Mouse (Mus musculus): ENCODE data around the gene Vps37c. TPM values are rescaled to one million over a fixed set of nuclear protein-coding genes. Genes with fewer than 3 reads are reported as not detected.

Vps37c gene
- 21.9 and 22.5 TPM in 2 replicates for polyA plus RNA-seq (2014; fragmentation: Nextera tagmentation; extraction: Ambion mirVana)

GRCm38 (mm10) chr19:10688537-10689352 is at the start of gene Vps37c:
TSS of gene Vps37c (plus strand) at chr19:10688735.
- H3K9ac ChIP-seq (ENCODE audit: low read depth, low read length): peak within 1 kb of the TSS; percentile 90
- peak; percentile 94 for ATAC-seq (replicated peaks; ENCODE audit: insufficient number of reproducible peaks, low FRiP score, low TSS enrichment)
- H3K4me1 ChIP-seq (ENCODE audit: control insufficient read depth, insufficient read depth, low read length): peaks cover 27% of the 10 kb centered on the region
- no peaks in the 10 kb centered on the region for H3K36me3 ChIP-seq (ENCODE audit: control insufficient read depth, insufficient read depth, low read length)
- H3K9me3 ChIP-seq (replicated peaks; ENCODE audit: control insufficient read depth, low read length): no peaks in the 10 kb centered on the region
- H3K27ac ChIP-seq (ENCODE audit: low read depth, low read length): peak within 1 kb of the TSS; percentile 94
- WGBS (ENCODE audit: insufficient replicate concordance): under 1% methylated on average over 74 of the region's 74 CpGs
- H3K27me3 ChIP-seq (ENCODE audit: control insufficient read depth, insufficient read depth, low read length): no peaks in the 10 kb centered on the region
- peak within 1 kb of the TSS; percentile 74 for H3K4me3 ChIP-seq (ENCODE audit: low read depth, low read length)
- peak within 1 kb of the TSS; percentile 71 for H3K4me2 ChIP-seq

DNA sequence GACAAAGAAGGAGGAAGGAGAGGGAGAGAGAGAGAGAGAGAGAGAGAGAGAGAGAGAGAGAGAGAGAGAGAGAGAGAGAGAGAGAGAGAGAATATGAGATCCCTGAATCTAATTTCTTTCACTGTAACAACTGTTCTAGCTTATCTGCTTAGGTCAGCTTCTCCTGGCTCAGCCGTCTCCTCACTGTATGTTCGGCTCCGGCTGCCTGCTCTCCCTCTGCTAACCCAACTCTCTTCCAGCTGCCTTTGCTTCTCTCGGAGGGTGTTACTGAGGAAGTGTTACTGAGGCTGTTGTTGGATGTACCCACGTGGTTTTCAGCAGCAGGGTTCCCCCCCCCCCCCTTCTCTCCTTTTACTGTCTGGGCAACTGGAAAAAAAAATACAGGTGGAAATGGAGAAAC is 48.5 kb upstream of the Vps37c start:
- H3K4me2 ChIP-seq: no peak overlapping the region
- no peaks in the 10 kb centered on the region for H3K9me3 ChIP-seq (replicated peaks; ENCODE audit: control insufficient read depth, low read length)
- no peak overlapping the region for H3K9ac ChIP-seq (ENCODE audit: low read depth, low read length)
- H3K27me3 ChIP-seq (ENCODE audit: control insufficient read depth, insufficient read depth, low read length): peaks cover 9% of the 10 kb centered on the region
- H3K36me3 ChIP-seq (ENCODE audit: control insufficient read depth, insufficient read depth, low read length): no peaks in the 10 kb centered on the region
- no peak overlapping the region for H3K27ac ChIP-seq (ENCODE audit: low read depth, low read length)
- WGBS (ENCODE audit: insufficient replicate concordance): under 1% methylated on average over 5 of the region's 5 CpGs
- H3K4me3 ChIP-seq (ENCODE audit: low read depth, low read length): no peak overlapping the region
- no peak for ATAC-seq (replicated peaks; ENCODE audit: insufficient number of reproducible peaks, low FRiP score, low TSS enrichment)
- peaks cover 4% of the 10 kb centered on the region; the same call in 1 of the 2 replicates for H3K4me1 ChIP-seq (ENCODE audit: control insufficient read depth, insufficient read depth, low read length)

DNA sequence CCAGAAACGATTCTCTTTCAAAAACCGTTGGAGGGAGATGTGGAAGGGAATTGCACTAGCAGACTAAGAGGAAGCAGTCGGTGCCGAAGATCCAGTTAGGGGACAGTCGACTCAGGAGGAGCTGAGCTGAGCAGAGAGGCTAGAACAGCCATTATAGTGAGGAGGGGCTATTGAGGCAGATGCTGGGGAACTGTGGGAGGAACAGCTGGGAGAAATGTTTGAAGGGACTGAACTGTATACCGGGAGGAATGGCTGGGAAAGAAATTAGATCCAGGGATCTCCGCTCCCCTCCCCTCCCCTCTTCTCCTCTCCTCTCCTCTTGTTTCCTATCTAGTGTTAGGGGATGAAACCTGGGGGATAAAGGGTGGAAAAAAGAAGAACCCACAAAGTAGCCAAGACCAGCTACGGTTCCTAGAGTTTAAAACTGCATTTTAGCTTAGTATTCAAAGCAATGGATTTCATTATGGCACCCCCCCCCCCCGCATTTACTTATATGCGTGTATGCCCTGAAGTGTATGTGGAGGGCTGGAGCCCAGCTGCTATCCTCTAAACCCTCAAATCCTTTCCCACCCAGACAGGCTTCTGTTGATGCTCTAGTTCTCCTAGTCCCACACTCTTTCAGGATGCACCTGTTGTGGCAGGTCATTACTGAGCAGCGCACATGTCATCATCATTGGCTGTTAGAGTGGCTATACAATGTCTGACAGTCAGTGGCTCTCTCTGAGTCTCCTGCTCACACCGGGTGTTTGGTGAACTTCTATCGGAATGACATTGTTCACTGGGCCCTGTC is 47.8 kb upstream of the Vps37c start:
- Histone ChIP-seq H3K9ac (ENCODE audit: low read depth, low read length) (no peak overlapping the region), H3K27me3 (ENCODE audit: control insufficient read depth, insufficient read depth, low read length) (0 out of 2 replicates have a peak, but pooled peaks cover 4% of the 10 kb centered on the region), H3K4me2 (no peak overlapping the region; the same call in 1 of the 2 replicates), H3K4me1 (ENCODE audit: control insufficient read depth, insufficient read depth, low read length) (no peaks in the 10 kb centered on the region), H3K4me3 (ENCODE audit: low read depth, low read length) (no peak overlapping the region), H3K27ac (ENCODE audit: low read depth, low read length) (no peak overlapping the region), H3K9me3 (replicated peaks; ENCODE audit: control insufficient read depth, low read length) (no peaks in the 10 kb centered on the region), H3K36me3 (ENCODE audit: control insufficient read depth, insufficient read depth, low read length) (no peaks in the 10 kb centered on the region)
- ATAC-seq (replicated peaks; ENCODE audit: insufficient number of reproducible peaks, low FRiP score, low TSS enrichment): no peak
- WGBS (ENCODE audit: insufficient replicate concordance): 51% methylated on average over 13 of the region's 13 CpGs

DNA sequence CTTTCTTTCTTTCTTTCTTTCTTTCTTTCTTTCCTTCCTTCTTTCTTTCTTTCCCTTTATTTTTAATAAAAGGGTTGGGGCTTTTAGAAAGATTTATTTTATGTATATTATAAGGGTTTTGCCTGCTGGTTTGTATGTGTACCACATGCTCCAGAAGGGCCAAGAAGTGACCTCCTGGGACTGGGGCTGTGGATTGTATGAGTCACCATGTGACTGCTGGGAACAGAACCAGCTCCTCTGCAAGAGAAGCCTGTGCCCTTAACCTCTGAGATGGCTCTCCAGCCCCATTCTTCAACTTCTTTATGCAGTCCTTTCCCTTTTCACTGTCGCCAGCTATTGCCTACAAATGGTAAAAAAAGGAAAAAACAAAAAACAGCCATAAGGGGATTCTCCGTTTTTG is 42.9 kb upstream of the Vps37c start:
- ATAC-seq (replicated peaks; ENCODE audit: insufficient number of reproducible peaks, low FRiP score, low TSS enrichment): no peak
- Histone ChIP-seq H3K27ac (ENCODE audit: low read depth, low read length) (no peak overlapping the region), H3K36me3 (ENCODE audit: control insufficient read depth, insufficient read depth, low read length) (no peaks in the 10 kb centered on the region), H3K9ac (ENCODE audit: low read depth, low read length) (no peak overlapping the region), H3K27me3 (ENCODE audit: control insufficient read depth, insufficient read depth, low read length) (0 out of 2 replicates have a peak, but pooled peaks cover 2% of the 10 kb centered on the region), H3K9me3 (replicated peaks; ENCODE audit: control insufficient read depth, low read length) (no peaks in the 10 kb centered on the region), H3K4me3 (ENCODE audit: low read depth, low read length) (no peak overlapping the region), H3K4me1 (ENCODE audit: control insufficient read depth, insufficient read depth, low read length) (no peaks in the 10 kb centered on the region), H3K4me2 (no peak overlapping the region)
- 88% methylated on average over 2 of the region's 2 CpGs for WGBS (ENCODE audit: insufficient replicate concordance)

DNA sequence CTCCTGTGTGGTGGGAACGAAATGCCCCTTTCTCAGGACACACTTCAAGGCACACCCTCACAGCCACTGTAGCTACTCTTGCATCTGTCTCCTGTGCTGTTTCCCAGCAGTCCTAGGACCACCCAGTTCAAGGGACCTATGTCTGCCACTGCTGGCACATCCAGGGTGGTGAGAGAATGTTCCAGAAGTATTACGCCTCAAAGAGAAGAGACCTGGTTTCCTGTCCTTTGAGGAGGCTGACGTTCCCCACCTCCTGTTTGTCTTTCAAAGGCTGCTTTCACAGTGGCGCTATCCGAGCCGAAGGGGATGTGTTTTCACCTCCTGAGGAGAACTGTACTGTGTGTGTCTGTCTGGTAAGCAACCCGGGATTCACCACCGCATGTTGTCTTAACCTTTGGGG is 40.4 kb upstream of the Vps37c start:
- no peaks in the 10 kb centered on the region for H3K4me1 ChIP-seq (ENCODE audit: control insufficient read depth, insufficient read depth, low read length)
- H3K9ac ChIP-seq (ENCODE audit: low read depth, low read length): no peak overlapping the region
- no peak overlapping the region for H3K4me2 ChIP-seq
- H3K9me3 ChIP-seq (replicated peaks; ENCODE audit: control insufficient read depth, low read length): no peaks in the 10 kb centered on the region
- no peak overlapping the region for H3K27ac ChIP-seq (ENCODE audit: low read depth, low read length)
- H3K36me3 ChIP-seq (ENCODE audit: control insufficient read depth, insufficient read depth, low read length): no peaks in the 10 kb centered on the region
- WGBS (ENCODE audit: insufficient replicate concordance): 81% methylated on average over 8 of the region's 8 CpGs
- no peaks in the 10 kb centered on the region for H3K27me3 ChIP-seq (ENCODE audit: control insufficient read depth, insufficient read depth, low read length)
- no peak overlapping the region for H3K4me3 ChIP-seq (ENCODE audit: low read depth, low read length)
- ATAC-seq (replicated peaks; ENCODE audit: insufficient number of reproducible peaks, low FRiP score, low TSS enrichment): no peak

GRCm38 (mm10) chr19:10656058-10656457 is 32.5 kb upstream of the Vps37c start:
- Histone ChIP-seq H3K9me3 (replicated peaks; ENCODE audit: control insufficient read depth, low read length) (no peaks in the 10 kb centered on the region), H3K4me3 (ENCODE audit: low read depth, low read length) (no peak overlapping the region), H3K36me3 (ENCODE audit: control insufficient read depth, insufficient read depth, low read length) (no peaks in the 10 kb centered on the region), H3K4me1 (ENCODE audit: control insufficient read depth, insufficient read depth, low read length) (peaks cover 12% of the 10 kb centered on the region), H3K9ac (ENCODE audit: low read depth, low read length) (0 out of 2 replicates have a peak overlapping the region, but pooled peaks have one; percentile 39), H3K27me3 (ENCODE audit: control insufficient read depth, insufficient read depth, low read length) (no peaks in the 10 kb centered on the region), H3K4me2 (no peak overlapping the region), H3K27ac (ENCODE audit: low read depth, low read length) (no peak overlapping the region)
- ATAC-seq (replicated peaks; ENCODE audit: insufficient number of reproducible peaks, low FRiP score, low TSS enrichment): no peak
- WGBS (ENCODE audit: insufficient replicate concordance): 55% methylated on average over 3 of the region's 3 CpGs

GRCm38 (mm10) chr19:10657742-10658141 is 30.8 kb upstream of the Vps37c start:
- H3K4me2 ChIP-seq: no peak overlapping the region
- no peaks in the 10 kb centered on the region for H3K27me3 ChIP-seq (ENCODE audit: control insufficient read depth, insufficient read depth, low read length)
- no peak for ATAC-seq (replicated peaks; ENCODE audit: insufficient number of reproducible peaks, low FRiP score, low TSS enrichment)
- H3K4me1 ChIP-seq (ENCODE audit: control insufficient read depth, insufficient read depth, low read length): peaks cover 12% of the 10 kb centered on the region
- no peak overlapping the region for H3K27ac ChIP-seq (ENCODE audit: low read depth, low read length)
- no peaks in the 10 kb centered on the region for H3K9me3 ChIP-seq (replicated peaks; ENCODE audit: control insufficient read depth, low read length)
- WGBS (ENCODE audit: insufficient replicate concordance): 64% methylated on average over 5 of the region's 5 CpGs
- no peaks in the 10 kb centered on the region for H3K36me3 ChIP-seq (ENCODE audit: control insufficient read depth, insufficient read depth, low read length)
- no peak overlapping the region for H3K4me3 ChIP-seq (ENCODE audit: low read depth, low read length)
- H3K9ac ChIP-seq (ENCODE audit: low read depth, low read length): no peak overlapping the region

GRCm38 (mm10) chr19:10658406-10658805 is 30.1 kb upstream of the Vps37c start:
- Histone ChIP-seq H3K27me3 (ENCODE audit: control insufficient read depth, insufficient read depth, low read length) (no peaks in the 10 kb centered on the region), H3K36me3 (ENCODE audit: control insufficient read depth, insufficient read depth, low read length) (no peaks in the 10 kb centered on the region), H3K4me1 (ENCODE audit: control insufficient read depth, insufficient read depth, low read length) (peaks cover 12% of the 10 kb centered on the region), H3K4me2 (no peak overlapping the region), H3K4me3 (ENCODE audit: low read depth, low read length) (no peak overlapping the region), H3K27ac (ENCODE audit: low read depth, low read length) (no peak overlapping the region), H3K9ac (ENCODE audit: low read depth, low read length) (no peak overlapping the region), H3K9me3 (replicated peaks; ENCODE audit: control insufficient read depth, low read length) (no peaks in the 10 kb centered on the region)
- WGBS (ENCODE audit: insufficient replicate concordance): 67% methylated on average over 2 of the region's 2 CpGs
- ATAC-seq (replicated peaks; ENCODE audit: insufficient number of reproducible peaks, low FRiP score, low TSS enrichment): no peak
